Mouse (Mus musculus) kidney, postnatal 14 days (tissue): ENCODE measurements around the gene Ckm.

Experiments
- DNase-seq: peaks from one replicate; pipeline ENCODE4 v3.0.0; 2022; ENCODE audit warnings: mixed read lengths

The Ckm gene

GRCm38 (mm10) chr7:19388699-19389413 is 15.7 kb upstream of the Ckm start:
- no peak for DNase-seq

- DNase-seq: no peak
Measured at GRCm38 (mm10) chr7:19394484-19394883, 10.1 kb upstream of the Ckm start.

- peak; percentile 66 for DNase-seq
Measured at GRCm38 (mm10) chr7:19399496-19400280, 4.9 kb upstream of the Ckm start.

- no peak for DNase-seq
Measured at GRCm38 (mm10) chr7:19400946-19401345, 3.6 kb upstream of the Ckm start.

GRCm38 (mm10) chr7:19402535-19403112 is 2.0 kb upstream of the Ckm start:
- no peak for DNase-seq

DNA sequence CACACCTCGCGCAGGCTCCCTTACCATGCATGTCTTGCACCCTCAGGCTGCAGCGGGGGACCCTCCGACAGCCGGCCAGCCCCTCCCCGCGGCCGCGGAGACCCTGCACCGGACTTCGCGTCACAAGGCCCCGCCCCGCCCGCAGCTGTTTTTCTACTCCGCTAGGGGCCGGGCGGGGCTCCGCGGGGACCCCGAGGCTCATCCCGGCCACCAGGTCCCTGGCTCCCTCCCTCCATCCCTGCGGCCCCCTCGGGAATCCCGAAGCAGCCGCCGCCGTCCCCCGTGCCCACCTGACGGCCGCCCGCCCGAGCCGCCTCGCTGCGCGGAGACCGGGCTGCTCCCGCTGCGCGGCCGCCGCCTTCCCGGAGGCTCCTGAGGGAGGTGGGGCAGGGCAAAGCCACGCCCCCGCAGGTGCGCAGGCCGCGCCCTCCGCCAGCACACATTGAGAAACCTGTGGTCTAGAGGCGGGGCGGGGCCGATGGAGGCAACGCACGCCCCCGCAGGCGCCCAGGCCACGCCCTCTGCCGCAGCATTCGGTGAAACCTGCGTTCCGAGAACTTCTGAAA is 762 bp upstream of the Ckm start, which contains the start of gene Klc3:
TSS of gene Klc3 (minus strand) at position 374 of the 566 bp plus-strand sequence.
- DNase-seq: peak; percentile 88

DNA sequence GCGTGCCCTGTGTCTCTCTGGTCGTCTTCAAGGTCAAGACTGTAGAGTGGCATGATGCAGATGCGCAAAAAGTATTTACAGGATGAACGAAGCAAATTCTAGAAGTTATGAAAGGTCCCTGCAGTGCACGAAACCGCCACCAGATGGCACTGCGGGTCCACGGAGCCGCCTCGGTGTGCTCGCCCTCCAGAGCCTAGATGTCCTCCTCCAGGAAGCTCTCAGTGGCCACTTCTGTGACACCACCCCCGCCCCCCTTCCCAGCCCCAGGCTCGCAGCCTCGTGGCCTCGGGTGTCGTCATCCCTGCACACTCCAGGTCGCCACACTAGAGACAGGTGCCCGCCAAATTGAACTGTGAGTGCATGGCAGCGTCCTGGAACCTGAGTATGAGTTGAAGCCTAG is 841 bp downstream of the Ckm start:
- DNase-seq: peak; percentile 83

DNA sequence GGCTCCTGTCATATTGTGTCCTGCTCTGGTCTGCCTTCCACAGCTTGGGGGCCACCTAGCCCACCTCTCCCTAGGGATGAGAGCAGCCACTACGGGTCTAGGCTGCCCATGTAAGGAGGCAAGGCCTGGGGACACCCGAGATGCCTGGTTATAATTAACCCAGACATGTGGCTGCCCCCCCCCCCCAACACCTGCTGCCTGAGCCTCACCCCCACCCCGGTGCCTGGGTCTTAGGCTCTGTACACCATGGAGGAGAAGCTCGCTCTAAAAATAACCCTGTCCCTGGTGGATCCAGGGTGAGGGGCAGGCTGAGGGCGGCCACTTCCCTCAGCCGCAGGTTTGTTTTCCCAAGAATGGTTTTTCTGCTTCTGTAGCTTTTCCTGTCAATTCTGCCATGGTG is 5.2 kb downstream of the Ckm start:
- DNase-seq: no peak

DNA sequence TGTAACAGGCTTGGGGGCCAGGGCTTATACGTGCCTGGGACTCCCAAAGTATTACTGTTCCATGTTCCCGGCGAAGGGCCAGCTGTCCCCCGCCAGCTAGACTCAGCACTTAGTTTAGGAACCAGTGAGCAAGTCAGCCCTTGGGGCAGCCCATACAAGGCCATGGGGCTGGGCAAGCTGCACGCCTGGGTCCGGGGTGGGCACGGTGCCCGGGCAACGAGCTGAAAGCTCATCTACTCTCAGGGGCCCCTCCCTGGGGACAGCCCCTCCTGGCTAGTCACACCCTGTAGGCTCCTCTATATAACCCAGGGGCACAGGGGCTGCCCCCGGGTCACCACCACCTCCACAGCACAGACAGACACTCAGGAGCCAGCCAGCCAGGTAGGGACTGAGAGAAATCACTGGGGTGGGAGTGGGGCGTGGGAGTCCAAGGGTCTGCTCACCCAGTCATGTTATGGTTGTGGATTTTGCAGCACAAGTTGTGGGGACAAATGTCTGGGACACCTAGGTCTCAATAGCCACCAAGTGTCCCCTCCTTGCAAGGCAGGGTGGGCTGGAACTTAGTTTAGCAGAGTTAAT is 6.3 kb downstream of the Ckm start:
- DNase-seq: no peak

GRCm38 (mm10) chr7:19411783-19412182 is 7.2 kb downstream of the Ckm start:
- DNase-seq: no peak

- DNase-seq: no peak
Measured at GRCm38 (mm10) chr7:19413525-19413924, 8.9 kb downstream of the Ckm start.

DNA sequence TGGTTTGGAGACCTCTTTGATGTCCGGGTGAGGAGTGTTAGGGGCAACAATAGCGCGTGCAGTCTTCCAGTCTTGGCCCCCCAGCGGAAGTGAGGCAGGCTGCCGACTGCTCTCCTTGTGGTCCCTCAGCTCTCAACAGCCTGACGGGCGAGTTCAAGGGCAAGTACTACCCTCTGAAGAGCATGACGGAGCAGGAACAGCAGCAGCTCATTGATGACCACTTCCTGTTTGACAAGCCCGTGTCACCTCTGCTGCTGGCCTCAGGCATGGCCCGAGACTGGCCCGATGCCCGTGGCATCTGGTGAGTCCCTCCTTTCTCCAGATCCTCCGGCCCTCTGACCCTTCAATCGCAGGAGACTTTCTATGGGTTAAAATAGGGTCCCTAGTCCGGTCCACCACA is 12.0 kb downstream of the Ckm start:
- DNase-seq: no peak

DNA sequence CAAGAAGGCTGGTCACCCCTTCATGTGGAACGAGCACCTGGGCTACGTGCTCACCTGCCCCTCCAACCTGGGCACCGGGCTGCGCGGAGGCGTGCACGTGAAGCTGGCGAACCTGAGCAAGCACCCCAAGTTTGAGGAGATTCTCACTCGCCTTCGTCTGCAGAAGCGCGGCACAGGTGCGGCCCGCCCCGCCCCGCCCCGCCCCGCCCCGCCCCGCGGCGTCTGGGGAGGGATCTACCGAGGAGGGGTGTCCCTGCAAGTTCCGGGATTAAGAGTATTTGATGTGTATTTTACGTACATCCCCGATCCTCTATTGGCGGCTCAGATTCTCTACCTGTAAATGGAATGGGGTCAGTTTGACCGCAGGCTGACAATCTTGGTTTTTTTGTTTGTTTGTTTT is 15.5 kb downstream of the Ckm start:
- DNase-seq: no peak

- DNase-seq: peak; percentile 93
Measured at GRCm38 (mm10) chr7:19420821-19421636, 16.5 kb downstream of the Ckm start.

GRCm38 (mm10) chr7:19423083-19423482 is 18.5 kb downstream of the Ckm start:
- DNase-seq: no peak

- no peak for DNase-seq
Measured at GRCm38 (mm10) chr7:19424051-19424450, 19.5 kb downstream of the Ckm start.

DNA sequence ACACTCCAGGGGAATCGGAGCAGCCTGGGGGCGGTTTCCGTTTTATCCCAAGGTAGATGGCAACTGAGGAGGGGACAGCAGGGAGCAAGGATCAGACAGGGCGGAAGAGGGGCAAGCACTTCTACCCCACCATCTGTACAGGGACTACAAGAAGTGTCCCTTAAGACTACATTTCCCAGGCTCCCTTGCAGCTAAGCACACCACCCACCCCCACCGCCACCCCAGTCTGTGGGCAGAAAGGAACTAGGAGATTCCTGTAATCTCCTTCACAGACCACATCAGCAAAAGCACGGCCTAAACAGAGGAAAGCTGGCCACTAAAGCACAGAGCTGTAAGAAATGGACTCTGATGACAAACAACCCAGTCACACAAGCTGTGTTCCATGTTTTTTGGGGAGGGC is 21.8 kb downstream of the Ckm start:
- DNase-seq: no peak

- DNase-seq: no peak
Measured at GRCm38 (mm10) chr7:19426888-19427287, 22.3 kb downstream of the Ckm start.

- DNase-seq: no peak
Measured at GRCm38 (mm10) chr7:19427999-19428650, 23.5 kb downstream of the Ckm start.

DNA sequence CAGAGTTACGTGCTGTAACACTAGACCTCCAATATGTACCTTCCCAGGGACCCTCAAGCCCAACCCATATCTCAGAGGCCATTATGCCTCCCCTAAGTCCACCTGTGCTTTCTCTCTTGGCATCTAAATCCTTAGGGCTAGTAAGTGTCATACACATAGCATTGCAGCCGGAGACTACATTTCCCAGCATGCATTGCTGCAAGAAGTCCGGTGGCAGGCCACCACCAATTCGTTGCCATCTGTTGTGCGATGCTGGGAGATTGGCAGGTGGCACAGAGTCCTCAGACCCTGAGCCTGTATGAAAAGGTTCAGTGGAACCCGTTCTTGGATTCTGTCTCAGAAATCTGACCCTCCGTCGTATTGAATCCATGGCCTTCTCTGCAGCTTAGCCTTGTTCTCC is 25.1 kb downstream of the Ckm start:
- no peak for DNase-seq

DNA sequence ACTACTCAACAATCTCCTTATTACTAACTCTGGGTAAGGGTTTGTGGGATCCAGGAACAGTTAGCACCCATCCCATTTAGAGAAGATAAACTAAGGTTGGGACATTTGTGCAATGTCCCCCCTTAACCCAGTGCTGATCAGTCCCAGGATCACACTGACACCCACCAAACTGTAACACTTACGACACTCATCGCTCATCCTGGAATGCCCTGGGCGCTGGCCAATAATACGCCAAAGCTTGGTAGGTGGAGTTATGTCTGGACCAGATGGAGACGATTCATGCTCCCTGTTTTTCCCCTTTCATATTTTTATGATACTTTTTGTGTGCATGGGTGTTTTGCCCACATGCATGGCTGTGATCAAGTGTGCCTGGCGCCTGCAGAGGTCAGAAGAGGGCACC is 25.8 kb downstream of the Ckm start:
- DNase-seq: no peak

DNA sequence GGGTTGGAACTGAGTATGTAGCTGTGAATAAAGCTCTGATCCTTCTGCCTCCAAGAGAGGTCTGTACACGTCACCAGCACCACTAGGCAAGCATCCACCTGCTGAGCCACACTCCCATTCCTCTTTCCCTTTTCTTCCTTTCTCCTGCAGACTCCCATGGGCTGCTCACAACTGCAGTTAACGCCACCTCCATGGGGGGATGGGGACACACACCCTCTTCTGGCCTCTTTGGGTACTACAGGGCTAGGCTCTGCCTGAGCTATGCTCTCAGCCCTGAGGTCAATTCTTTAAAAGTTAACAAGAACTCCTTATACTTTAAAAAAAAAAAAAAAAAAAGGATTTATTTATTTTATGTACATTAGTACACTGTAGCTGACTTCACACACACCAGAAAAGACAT is 27.9 kb downstream of the Ckm start:
- DNase-seq: no peak
